8 mouse cellular contexts compared by ENCODE assay signal in genomic region chr3:89270051-89270755, GRCm38 (mm10). TPM values are rescaled to one million over a fixed set of nuclear protein-coding genes. Genes with fewer than 3 reads are reported as not detected.
A peak's percentile ranks its signal among the peaks of the same experiment; 100 is the strongest.
DNase-seq lines count a peak whose midpoint lies in the region; ATAC-seq and TF ChIP-seq lines count a peak whose summit lies in the region.

TSS of gene Slc50a1 (minus strand) at chr3:89270570.

- peak within 1 kb of the TSS; percentile 83 for H3K4me2 ChIP-seq in forebrain, embryonic 11.5 days (ENCODE audit: low read depth, low read length, severe bottlenecking)
- peak within 1 kb of the TSS; percentile 82 for H3K4me2 ChIP-seq in heart, embryonic 16.5 days (ENCODE audit: low read depth, low read length)
- peak within 1 kb of the TSS; percentile 75 for H3K4me2 ChIP-seq in liver, postnatal 0 days (ENCODE audit: low read depth, low read length)
- H3K4me2 ChIP-seq in neural tube, embryonic 14.5 days (ENCODE audit: low read depth, low read length): peak within 1 kb of the TSS; percentile 86

- peak; percentile 81 for DNase-seq in CD4-positive helper T cell, adult 2 months (ENCODE audit: low read depth, low spot score)
- DNase-seq in forebrain, embryonic 11.5 days (ENCODE audit: low spot score): peak; percentile 79
- peak; percentile 88 to 92 for DNase-seq in kidney, postnatal 25 days
- peak; percentile 84 for DNase-seq in liver, postnatal 0 days
- peak; percentile 74 for DNase-seq in testis, postnatal 14 days (ENCODE audit: low spot score)

- peak within 1 kb of the TSS; percentile 81 for H3K4me3 ChIP-seq in brown adipose tissue, adult 24 weeks (ENCODE audit: insufficient read depth, low read depth, low read length)
- peak within 1 kb of the TSS; percentile 46 for H3K4me3 ChIP-seq in forebrain, embryonic 11.5 days (ENCODE audit: low read depth, low read length)
- peak within 1 kb of the TSS; percentile 69 for H3K4me3 ChIP-seq in heart, embryonic 16.5 days (ENCODE audit: low read length)
- peak within 1 kb of the TSS; percentile 67 for H3K4me3 ChIP-seq in liver, postnatal 0 days (ENCODE audit: low read depth, low read length)
- H3K4me3 ChIP-seq in neural tube, embryonic 14.5 days (ENCODE audit: low read depth, low read length): peak within 1 kb of the TSS; percentile 56

- H3K4me1 ChIP-seq in brown adipose tissue, adult 24 weeks (ENCODE audit: control insufficient read depth, insufficient read depth, insufficient read length, low read length): peaks cover 19% of the 10 kb centered on the region
- peaks cover 7% of the 10 kb centered on the region; the same call in 1 of the 2 replicates for H3K4me1 ChIP-seq in forebrain, embryonic 11.5 days (replicated peaks; ENCODE audit: control insufficient read depth, insufficient read depth, low read length)
- peaks cover 38% of the 10 kb centered on the region for H3K4me1 ChIP-seq in heart, embryonic 16.5 days (ENCODE audit: control insufficient read depth, insufficient read depth, low read length)
- H3K4me1 ChIP-seq in liver, postnatal 0 days (ENCODE audit: insufficient read depth): peaks cover 20% of the 10 kb centered on the region
- peaks cover 15% of the 10 kb centered on the region for H3K4me1 ChIP-seq in neural tube, embryonic 14.5 days (ENCODE audit: control insufficient read depth, insufficient read depth, low read length)

- H3K9ac ChIP-seq in forebrain, embryonic 11.5 days (ENCODE audit: low read length): peak within 1 kb of the TSS; percentile 81
- H3K9ac ChIP-seq in heart, embryonic 16.5 days (ENCODE audit: low read length): peak within 1 kb of the TSS; percentile 77
- peak within 1 kb of the TSS; percentile 65 for H3K9ac ChIP-seq in liver, postnatal 0 days (replicated peaks)
- peak within 1 kb of the TSS; percentile 71 for H3K9ac ChIP-seq in neural tube, embryonic 14.5 days (replicated peaks; ENCODE audit: low read depth, low read length)

- peak within 1 kb of the TSS; percentile 78 for H3K27ac ChIP-seq in brown adipose tissue, adult 24 weeks (replicated peaks; ENCODE audit: low read depth, low read length)
- no peak within 1 kb of the TSS for H3K27ac ChIP-seq in forebrain, embryonic 11.5 days (ENCODE audit: low read depth, low read length)
- H3K27ac ChIP-seq in heart, embryonic 16.5 days (ENCODE audit: low read length): peak within 1 kb of the TSS; percentile 85
- peak within 1 kb of the TSS; percentile 69; the same call in 1 of the 2 replicates for H3K27ac ChIP-seq in liver, postnatal 0 days (ENCODE audit: low read depth)
- H3K27ac ChIP-seq in neural tube, embryonic 14.5 days (ENCODE audit: low read depth, low read length): peak within 1 kb of the TSS; percentile 74

- peak; percentile 57 for TF ChIP-seq CTCF in liver, postnatal 0 days (IDR thresholded peaks at IDR 0.05; ENCODE audit: low read depth)

- TF ChIP-seq EP300 in liver, postnatal 0 days (IDR thresholded peaks at IDR 0.05; ENCODE audit: low read depth): no peak; the same call in 1 of the 2 replicates

- no peaks in the 10 kb centered on the region for H3K9me3 ChIP-seq in forebrain, embryonic 11.5 days (ENCODE audit: control insufficient read depth, low read length)
- no peaks in the 10 kb centered on the region for H3K9me3 ChIP-seq in heart, embryonic 16.5 days (replicated peaks; ENCODE audit: control insufficient read depth, low read length)
- no peaks in the 10 kb centered on the region for H3K9me3 ChIP-seq in liver, postnatal 0 days (ENCODE audit: low read length)
- no peaks in the 10 kb centered on the region for H3K9me3 ChIP-seq in neural tube, embryonic 14.5 days (ENCODE audit: control insufficient read depth, low read length)

- ATAC-seq in forebrain, embryonic 11.5 days (replicated peaks; ENCODE audit: low FRiP score): peak; percentile 51
- peak; percentile 58 for ATAC-seq in heart, embryonic 16.5 days (replicated peaks; ENCODE audit: extremely low read depth, insufficient read depth, low FRiP score)
- ATAC-seq in liver, postnatal 0 days: peak; percentile 60
- ATAC-seq in neural tube, embryonic 14.5 days (ENCODE audit: low read depth): peak; percentile 54

- WGBS in forebrain, embryonic 11.5 days: 5% methylated on average over 39 of the region's 39 CpGs
- 3% methylated on average over 39 of the region's 39 CpGs for WGBS in heart, embryonic 16.5 days
- 2% methylated on average over 37 of the region's 39 CpGs for WGBS in liver, postnatal 0 days (ENCODE audit: insufficient replicate concordance)
- 3% methylated on average over 39 of the region's 39 CpGs for WGBS in neural tube, embryonic 14.5 days

- no peaks in the 10 kb centered on the region for H3K27me3 ChIP-seq in forebrain, embryonic 11.5 days (ENCODE audit: control insufficient read depth, insufficient read depth, low read length)
- H3K27me3 ChIP-seq in heart, embryonic 16.5 days (ENCODE audit: control insufficient read depth, insufficient read depth, low read length): no peaks in the 10 kb centered on the region
- H3K27me3 ChIP-seq in liver, postnatal 0 days (ENCODE audit: insufficient read depth, low read length): no peaks in the 10 kb centered on the region
- no peaks in the 10 kb centered on the region for H3K27me3 ChIP-seq in neural tube, embryonic 14.5 days (ENCODE audit: control insufficient read depth, insufficient read depth, low read length)

- H3K36me3 ChIP-seq in forebrain, embryonic 11.5 days (ENCODE audit: control insufficient read depth, insufficient read depth, low read length): no peaks in the 10 kb centered on the region
- H3K36me3 ChIP-seq in heart, embryonic 16.5 days (ENCODE audit: control insufficient read depth, insufficient read depth): peaks cover 13% of the 10 kb centered on the region
- H3K36me3 ChIP-seq in liver, postnatal 0 days (replicated peaks; ENCODE audit: insufficient read depth, low read length): peaks cover 18% of the 10 kb centered on the region
- H3K36me3 ChIP-seq in neural tube, embryonic 14.5 days (ENCODE audit: control insufficient read depth, insufficient read depth, low read length): no peaks in the 10 kb centered on the region

RNA-seq across cellular contexts. Expression of gene Slc50a1, which starts in this region (rescaled TPM):
- 28.3 and 33.1 TPM in 2 replicates for polyA plus RNA-seq in brown adipose tissue, adult 24 weeks (2012; ENCODE audit: insufficient read depth, insufficient read length, missing spikeins)
- 28.4 and 31.8 TPM in 2 replicates for polyA plus RNA-seq in forebrain, embryonic 11.5 days (2014; fragmentation: Nextera tagmentation; extraction: Ambion mirVana)
- polyA plus RNA-seq in heart, embryonic 16.5 days (2015; fragmentation: Nextera tagmentation; extraction: Ambion mirVana): 44.8 and 51.1 TPM in 2 replicates
- 18.3 and 19.6 TPM in 2 replicates for polyA plus RNA-seq in liver, postnatal 0 days (2015; fragmentation: Nextera tagmentation; extraction: Ambion mirVana)
- polyA plus RNA-seq in neural tube, embryonic 14.5 days (2014; fragmentation: Nextera tagmentation; extraction: Ambion mirVana): 36.7 and 39.8 TPM in 2 replicates
